Mouse (Mus musculus) megakaryocyte, embryonic 14.5 days (primary cell): Measurements from ENCODE around the gene Fhl1.

Source experiments
- FLI1 ChIP-seq: IDR thresholded peaks from 2 replicates; pipeline ENCODE4 v1.6.1; 2012; ENCODE audit warnings: low read length, inconsistent platforms, mixed read lengths
- GATA1 ChIP-seq: IDR thresholded peaks from 3 replicates; pipeline ENCODE4 v1.6.1; 2012; ENCODE audit warnings: mixed read lengths, low read length, inconsistent platforms, borderline replicate concordance

DNA sequence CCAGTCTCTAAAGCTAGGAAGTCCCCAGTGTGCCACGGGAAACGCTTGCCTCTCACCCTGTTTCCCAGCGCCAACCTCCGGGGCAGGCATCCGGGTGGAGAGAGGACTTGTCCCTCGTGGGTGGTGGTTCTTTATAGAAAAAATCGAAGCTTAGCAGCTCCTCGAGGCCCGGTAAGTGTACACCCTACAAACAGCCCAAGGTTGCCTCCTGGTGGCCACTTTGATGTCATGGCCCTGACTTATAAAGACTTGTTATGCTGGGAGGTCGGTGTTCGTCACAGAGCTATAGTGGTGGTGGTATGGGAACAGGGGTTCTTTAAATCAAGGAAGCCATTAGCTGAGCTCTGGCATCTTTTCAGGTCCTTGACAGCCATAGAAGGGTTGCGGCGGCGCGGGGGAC is 59.7 kb downstream of the Fhl1 start:
- TF ChIP-seq GATA1 = no peak
- TF ChIP-seq FLI1 = no peak
